Mouse (Mus musculus) lung, postnatal 0 days (tissue): ENCODE measurements around the gene Gm11084. TPM values are rescaled to one million over a fixed set of nuclear protein-coding genes. Genes with fewer than 3 reads are reported as not detected.

Source experiments
- ATAC-seq: fragments of 200-750 bp; cut with Nextera tagmentation; 2 replicates; pipeline ENCODE4 v1.8.0; 2017; ENCODE audit warnings: moderate library complexity
- DNase-seq: peaks from one replicate; pipeline ENCODE4 v3.0.0-alpha.2; 2016; ENCODE audit warnings: low spot score
- H3K27ac ChIP-seq: fragments of 300-500 bp; sonication (generic); 2 replicates; pipeline ENCODE4 v1.5.1; 2014; ENCODE audit warnings: antibody characterized with exemption, mild to moderate bottlenecking, low read length, mixed read lengths
- H3K27me3 ChIP-seq: fragments of 300-500 bp; sonication (generic); replicated peaks from 2 replicates; pipeline ENCODE4 v1.6.1; 2014; ENCODE audit warnings: low read length, mixed read lengths; ENCODE audit not compliant: insufficient read depth
- H3K36me3 ChIP-seq: fragments of 300-500 bp; sonication (generic); 2 replicates; pipeline ENCODE4 v1.6.1; 2014; ENCODE audit warnings: low read length, mixed read lengths; ENCODE audit not compliant: insufficient read depth
- H3K4me1 ChIP-seq: fragments of 300-500 bp; sonication (generic); 2 replicates; pipeline ENCODE4 v1.6.1; 2014; ENCODE audit warnings: antibody characterized with exemption, low read depth, low read length, mixed read lengths; ENCODE audit not compliant: insufficient read depth
- H3K4me2 ChIP-seq: fragments of 300-500 bp; sonication (generic); replicated peaks from 2 replicates; pipeline ENCODE4 v1.6.1; 2014; ENCODE audit warnings: low read depth, mild to moderate bottlenecking, low read length, moderate library complexity, mixed read lengths
- H3K4me3 ChIP-seq: fragments of 300-500 bp; sonication (generic); 2 replicates; pipeline ENCODE4 v1.5.1; 2014; ENCODE audit warnings: low read depth, low read length
- H3K9ac ChIP-seq: fragments of 300-500 bp; sonication (generic); replicated peaks from 2 replicates; pipeline ENCODE4 v1.6.1; 2014; ENCODE audit warnings: low read depth, mild to moderate bottlenecking
- H3K9me3 ChIP-seq: fragments of 300-500 bp; sonication (generic); 2 replicates; pipeline ENCODE4 v1.6.1; 2016; ENCODE audit warnings: low read length, mixed read lengths
- CTCF ChIP-seq: IDR thresholded peaks from 2 replicates; pipeline ENCODE4 v1.5.1; 2016; ENCODE audit warnings: antibody characterized with exemption, mild to moderate bottlenecking
- EP300 ChIP-seq: IDR thresholded peaks from 2 replicates; pipeline ENCODE4 v1.6.1; 2016; ENCODE audit warnings: antibody characterized with exemption, mild to moderate bottlenecking, control low read depth
- WGBS: fragments of 180-500 bp; shearing (Covaris S2); extraction: QIAGEN DNeasy Blood & Tissue Kit; methylation state at CpG from one replicate; pipeline ENCODE4 v1.1.7; 2014; 5-methylcytosine and 5-hydroxymethylcytosine counted together
- polyA plus RNA-seq: library from polyadenylated mRNA; unstranded; fragments of >200 nt; fragmentation: Nextera tagmentation; extraction: Ambion mirVana; gene quantifications from 2 replicates; pipeline ENCODE4 v1.2.1, GENCODE M21; 2015

The Gm11084 gene
- polyA plus RNA-seq, 1 experiment from 2014 or later: not detected

DNA sequence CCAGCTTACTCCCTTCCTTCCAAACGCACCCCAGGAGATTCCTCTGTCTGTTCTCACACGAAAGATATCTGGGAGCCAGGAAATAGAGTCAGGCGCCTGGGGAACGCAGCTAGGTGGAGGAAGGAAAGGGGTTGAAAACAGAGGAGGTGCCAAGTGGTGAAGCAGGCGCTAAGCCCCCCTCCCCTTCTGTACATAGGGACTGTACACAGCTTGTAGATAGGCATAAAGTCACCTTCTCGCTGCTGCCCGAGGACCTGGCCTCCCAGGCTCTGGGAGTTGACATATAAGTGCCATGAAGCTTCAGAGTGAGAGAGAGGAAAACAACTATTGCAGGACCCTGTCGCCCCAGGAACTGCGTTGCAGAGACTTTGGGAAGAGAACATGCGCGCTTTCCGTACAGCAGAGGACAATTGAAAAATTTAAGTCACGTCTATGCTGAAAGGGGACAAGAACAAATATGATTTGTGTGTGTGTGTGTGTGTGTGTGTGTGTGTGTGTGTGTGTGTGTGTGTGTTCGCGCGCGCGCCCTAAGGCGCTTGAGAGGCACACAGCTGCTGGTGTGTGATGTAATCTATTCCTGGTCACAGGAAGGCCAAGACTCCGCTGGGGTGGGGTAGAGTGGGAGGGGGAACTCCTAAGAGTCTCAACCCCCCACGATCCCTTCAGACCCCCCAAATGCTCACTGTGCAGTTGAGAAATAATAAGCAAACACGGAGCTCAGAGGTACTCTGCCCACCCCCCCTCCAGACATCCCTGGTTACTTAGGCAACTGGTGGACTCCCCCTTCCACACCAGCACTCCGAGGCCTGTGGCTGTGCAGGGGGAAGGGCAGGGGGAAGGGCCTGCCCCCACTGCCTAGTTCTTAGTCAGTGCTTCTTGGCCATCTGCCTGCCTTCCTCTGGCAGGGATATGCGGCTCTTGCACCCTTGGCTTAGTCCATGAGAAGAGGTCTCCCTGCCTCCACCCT is 17.5 kb upstream of the Gm11084 start:
- no peaks in the 10 kb centered on the region for H3K36me3 ChIP-seq
- H3K27me3 ChIP-seq: no peaks in the 10 kb centered on the region
- peak overlapping the region; percentile 57 for H3K4me2 ChIP-seq
- peak overlapping the region; percentile 29 for H3K4me3 ChIP-seq
- peak overlapping the region; percentile 92 for H3K27ac ChIP-seq
- DNase-seq (peak; percentile 95), ATAC-seq (peak; percentile 94)
- 0 out of 2 replicates have a peak overlapping the region, but pooled peaks have one; percentile 27 for H3K9ac ChIP-seq
- H3K9me3 ChIP-seq: no peaks in the 10 kb centered on the region
- peaks cover 8% of the 10 kb centered on the region for H3K4me1 ChIP-seq
- WGBS: 1% methylated on average over 24 of the region's 24 CpGs
- TF ChIP-seq CTCF: no peak
- TF ChIP-seq EP300: peak; percentile 55; the same call in 1 of the 2 replicates

DNA sequence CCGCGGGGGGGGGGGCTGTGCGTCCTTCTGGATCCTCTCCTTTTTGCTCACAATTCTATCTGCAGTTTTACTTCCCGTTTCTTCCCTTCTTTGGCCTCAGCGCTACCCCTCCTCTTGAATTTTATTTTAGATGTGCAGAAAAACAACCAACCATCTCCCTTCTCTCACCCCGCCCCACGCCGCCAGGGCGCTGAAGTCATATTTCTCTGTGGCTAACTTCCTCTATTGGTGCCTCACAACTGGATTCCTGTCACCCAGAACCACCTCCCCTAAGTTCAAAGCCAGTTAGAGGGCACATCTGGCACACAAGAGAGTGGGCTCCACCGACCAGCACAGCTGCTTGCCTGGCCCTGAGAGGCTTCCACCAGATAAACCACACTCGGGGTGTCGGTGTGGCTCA is 16.5 kb upstream of the Gm11084 start:
- peak overlapping the region; percentile 57 for H3K4me2 ChIP-seq
- WGBS: 37% methylated on average over 10 of the region's 12 CpGs
- H3K27ac ChIP-seq: peak overlapping the region; percentile 92
- TF ChIP-seq CTCF (no peak), EP300 (no peak)
- H3K4me3 ChIP-seq: no peak overlapping the region
- peaks cover 8% of the 10 kb centered on the region for H3K4me1 ChIP-seq
- no peaks in the 10 kb centered on the region for H3K9me3 ChIP-seq
- H3K36me3 ChIP-seq: no peaks in the 10 kb centered on the region
- no peaks in the 10 kb centered on the region for H3K27me3 ChIP-seq
- no peak for ATAC-seq
- DNase-seq: peak; percentile 48
- H3K9ac ChIP-seq: no peak overlapping the region

DNA sequence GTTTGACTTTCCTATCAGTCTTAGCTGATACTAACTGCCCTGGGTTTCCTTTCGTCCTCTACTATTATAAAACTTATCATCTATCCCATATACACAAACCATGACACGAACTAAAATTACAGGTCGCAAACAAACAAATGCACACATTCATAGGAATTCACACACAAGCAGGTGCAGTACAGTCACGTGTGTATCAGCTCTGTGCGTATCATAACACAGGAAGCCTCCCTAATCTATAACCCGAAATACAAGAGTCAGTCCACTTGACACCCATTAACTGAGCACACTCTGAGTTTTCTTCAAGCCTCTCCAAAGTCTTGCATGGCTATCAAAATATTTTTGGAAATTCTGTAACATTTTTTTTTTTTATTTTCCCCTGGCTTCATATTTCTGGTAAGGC is 15.9 kb upstream of the Gm11084 start:
- Histone ChIP-seq H3K36me3 (no peaks in the 10 kb centered on the region), H3K27me3 (no peaks in the 10 kb centered on the region), H3K4me3 (no peak overlapping the region), H3K9ac (no peak overlapping the region), H3K4me1 (peaks cover 8% of the 10 kb centered on the region), H3K27ac (no peak overlapping the region), H3K4me2 (no peak overlapping the region), H3K9me3 (no peaks in the 10 kb centered on the region)
- DNase-seq (no peak), ATAC-seq (no peak)
- 71% methylated on average over 6 of the region's 6 CpGs for WGBS
- no peak for TF ChIP-seq CTCF
- no peak for TF ChIP-seq EP300

DNA sequence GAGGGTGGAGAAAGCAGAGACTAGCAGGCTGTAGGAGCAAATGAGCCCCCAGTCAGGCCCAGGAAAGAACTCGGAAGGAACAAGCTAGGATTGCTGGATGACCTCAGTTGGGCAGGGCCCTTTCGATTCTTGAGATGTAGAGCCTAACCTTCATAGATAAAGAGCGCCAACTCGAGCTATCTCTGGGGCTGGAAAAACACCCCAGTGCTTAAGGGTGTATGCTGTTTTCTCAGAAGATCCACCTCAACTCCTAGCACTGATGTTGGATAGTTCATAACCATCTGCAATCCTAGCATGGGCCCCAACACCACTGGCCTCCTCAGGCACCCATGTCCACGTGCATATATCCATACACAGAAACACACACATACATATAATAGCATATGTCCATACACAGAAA is 15.5 kb upstream of the Gm11084 start:
- Histone ChIP-seq H3K4me3 (no peak overlapping the region), H3K9me3 (no peaks in the 10 kb centered on the region), H3K9ac (no peak overlapping the region), H3K4me1 (peaks cover 8% of the 10 kb centered on the region), H3K4me2 (no peak overlapping the region), H3K27me3 (no peaks in the 10 kb centered on the region), H3K36me3 (no peaks in the 10 kb centered on the region), H3K27ac (no peak overlapping the region)
- ATAC-seq (no peak), DNase-seq (no peak)
- 81% methylated on average over 5 of the region's 5 CpGs for WGBS
- no peak for TF ChIP-seq EP300
- no peak for TF ChIP-seq CTCF

DNA sequence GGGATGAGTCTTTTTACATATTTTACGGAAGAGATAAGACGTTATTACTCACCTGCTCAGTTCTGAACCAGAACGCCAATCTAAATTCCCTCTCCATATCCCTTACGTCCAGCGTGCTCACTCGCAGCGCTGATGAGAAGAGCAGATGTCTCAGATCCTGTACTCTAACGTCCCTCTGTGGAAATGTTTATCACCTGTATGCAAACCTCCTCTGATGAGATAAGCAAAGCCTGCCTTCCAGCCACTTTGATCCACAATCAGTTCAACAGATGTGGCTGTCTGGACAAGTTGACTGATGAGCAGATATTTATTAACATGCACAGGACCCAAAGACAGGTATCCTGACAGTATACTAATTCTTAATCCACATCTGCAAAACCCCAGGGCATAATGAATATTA is 13.7 kb upstream of the Gm11084 start:
- no peak for DNase-seq
- H3K4me1 ChIP-seq: peaks cover 8% of the 10 kb centered on the region
- H3K9ac ChIP-seq: no peak overlapping the region
- no peaks in the 10 kb centered on the region for H3K9me3 ChIP-seq
- 61% methylated on average over 8 of the region's 8 CpGs for WGBS
- H3K27me3 ChIP-seq: no peaks in the 10 kb centered on the region
- no peak for ATAC-seq
- TF ChIP-seq EP300: no peak
- TF ChIP-seq CTCF: no peak
- no peak overlapping the region for H3K27ac ChIP-seq
- no peak overlapping the region for H3K4me2 ChIP-seq
- no peaks in the 10 kb centered on the region for H3K36me3 ChIP-seq
- no peak overlapping the region for H3K4me3 ChIP-seq

DNA sequence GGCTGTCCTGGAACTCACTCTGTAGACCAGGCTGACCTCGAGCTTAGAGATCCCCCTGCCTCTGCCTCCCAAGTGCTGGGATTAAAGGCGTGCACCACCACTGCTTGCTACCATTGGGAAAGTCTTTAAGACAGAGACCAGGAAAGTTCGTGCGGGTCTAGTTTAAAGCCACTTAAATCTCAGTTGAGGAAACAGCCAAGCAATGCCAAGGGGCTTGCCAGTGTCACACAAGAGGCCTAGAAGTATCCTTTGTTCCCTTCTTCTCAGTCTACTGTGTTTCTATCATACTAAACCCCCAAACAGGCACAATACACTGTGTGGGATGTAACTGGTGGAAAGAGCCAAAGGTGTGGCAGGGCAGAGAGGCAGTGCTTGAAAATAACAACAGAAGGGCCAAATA is 11.1 kb upstream of the Gm11084 start:
- DNase-seq (no peak), ATAC-seq (no peak)
- Histone ChIP-seq H3K4me3 (no peak overlapping the region), H3K9me3 (no peaks in the 10 kb centered on the region), H3K9ac (no peak overlapping the region), H3K4me2 (no peak overlapping the region), H3K36me3 (no peaks in the 10 kb centered on the region), H3K27ac (no peak overlapping the region), H3K27me3 (no peaks in the 10 kb centered on the region), H3K4me1 (no peaks in the 10 kb centered on the region; the same call in 1 of the 2 replicates)
- TF ChIP-seq CTCF (no peak), EP300 (no peak)
- WGBS: 91% methylated on average over 4 of the region's 4 CpGs
